Mouse (Mus musculus): ENCODE measurements at regions not wholly inside any gene's neighbourhood (a gene's known extent, or its start where the extent isn't known, plus 50 kb on each side); places are given as distances from the start of the nearest gene placed in this dataset.
A peak's percentile ranks its signal among the peaks of the same experiment; 100 is the strongest.
"Not testable (repeated sequence)": the region's sequence is repeated elsewhere in the genome, so short reads cannot be mapped to it uniquely, and the experiment has no call there.

DNA sequence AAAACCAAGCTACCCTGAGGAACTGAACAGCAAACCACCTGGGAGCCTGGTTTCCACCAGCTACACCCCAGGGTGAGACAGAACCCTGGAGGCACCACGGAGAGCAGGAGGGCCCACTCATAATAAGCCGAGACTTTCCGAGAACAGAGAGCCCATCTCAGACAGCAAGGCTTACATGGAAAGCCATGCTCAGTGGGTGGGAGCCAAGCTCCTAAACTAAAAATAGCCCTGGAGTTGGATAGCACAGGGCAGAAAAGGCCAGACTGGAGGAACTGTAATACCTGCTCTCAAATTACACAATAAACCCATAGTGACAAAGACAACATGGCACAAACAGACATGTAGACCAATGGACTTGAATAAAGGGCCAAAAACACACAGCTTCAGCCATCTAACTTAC lies 69.9 kb downstream of the Fbxo4 start:
- DNase-seq (ENCODE audit: inconsistent age in 2 of 2, low spot score in 1 of 2) = no peak

DNA sequence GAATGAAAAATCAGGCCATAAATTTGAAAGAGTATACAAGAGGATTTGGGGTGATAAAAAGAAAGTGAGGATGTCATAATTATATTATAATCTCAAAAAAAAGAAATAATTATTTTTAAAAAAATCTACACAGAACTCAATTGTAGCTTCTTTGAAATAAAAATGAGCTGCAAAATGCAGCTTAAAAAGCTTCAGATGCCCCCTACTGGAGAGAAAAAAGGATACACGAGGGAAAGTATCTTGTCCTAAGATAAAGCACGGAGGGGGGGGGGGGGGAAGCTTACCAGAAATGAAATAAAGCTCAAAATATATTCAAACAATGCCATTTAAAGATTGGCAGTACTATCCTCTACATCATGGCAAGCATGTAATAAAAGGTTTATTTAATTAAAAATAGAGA lies 70.7 kb downstream of the Fbxo4 start:
- DNase-seq (ENCODE audit: inconsistent age in 2 of 2, low spot score in 1 of 2) = peak in 1 of 2 experiments; percentile 45

DNA sequence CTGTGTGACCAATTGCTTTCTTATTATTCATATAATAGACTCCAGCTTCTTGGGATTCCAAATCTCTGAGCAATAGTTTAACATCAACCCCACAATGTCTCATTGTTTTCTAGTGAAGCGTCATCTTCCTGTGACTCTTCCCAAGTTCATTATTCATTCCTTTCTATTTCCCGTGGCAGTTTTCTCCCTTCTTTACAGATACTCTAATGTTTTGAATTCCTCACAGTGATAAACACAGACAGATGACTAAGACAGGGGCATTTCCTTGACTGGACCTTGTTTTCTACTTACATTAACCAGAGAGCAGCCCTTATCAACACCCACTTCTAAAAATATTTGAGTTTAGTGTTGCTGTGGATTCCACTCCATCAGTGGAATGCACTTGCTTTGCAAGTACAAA lies 73.8 kb downstream of the Fbxo4 start:
- no peak for DNase-seq (ENCODE audit: inconsistent age in 2 of 2, low spot score in 1 of 2)

DNA sequence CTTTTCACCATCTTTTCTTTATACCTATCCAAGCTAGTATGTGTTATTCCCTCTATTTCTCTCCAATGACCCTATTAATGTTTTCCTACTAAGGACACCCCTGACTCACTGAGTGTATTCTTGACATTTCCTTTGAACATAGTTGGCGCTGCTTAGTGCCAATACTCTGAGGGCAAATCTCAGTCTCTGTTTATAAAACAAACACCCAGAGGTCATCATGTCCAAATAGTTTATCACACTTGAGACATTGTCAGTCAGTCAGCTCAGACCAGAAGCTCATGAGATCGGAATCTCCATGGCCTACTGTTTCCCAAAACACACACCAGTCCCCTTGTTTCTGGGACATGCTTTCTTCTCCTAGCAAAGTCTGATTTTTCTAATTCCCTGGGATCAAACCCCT lies 100.9 kb downstream of the Fbxo4 start:
- DNase-seq (ENCODE audit: inconsistent age in 2 of 2, low spot score in 1 of 2) = no peak

DNA sequence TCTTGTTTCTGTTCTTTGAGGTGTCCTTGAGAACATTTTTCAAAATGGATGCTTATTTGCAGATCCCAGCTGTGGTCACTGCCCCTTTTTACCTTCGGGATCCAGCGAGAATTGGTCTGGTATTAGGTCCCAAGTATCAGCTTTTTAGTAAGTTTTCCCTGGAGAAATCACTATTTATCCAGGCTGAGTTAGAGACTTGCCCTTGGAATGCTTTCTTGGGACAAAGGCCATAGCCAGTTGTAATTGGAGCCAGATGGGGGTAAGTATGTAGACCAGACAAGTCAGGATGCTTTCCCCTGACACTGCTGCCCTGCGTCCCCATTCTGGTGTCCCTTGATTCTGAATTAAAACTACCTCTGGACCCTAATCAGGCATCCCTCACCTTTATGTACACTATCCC lies 101.9 kb downstream of the Fbxo4 start:
- DNase-seq (ENCODE audit: inconsistent age in 2 of 2, low spot score in 1 of 2) = no peak

DNA sequence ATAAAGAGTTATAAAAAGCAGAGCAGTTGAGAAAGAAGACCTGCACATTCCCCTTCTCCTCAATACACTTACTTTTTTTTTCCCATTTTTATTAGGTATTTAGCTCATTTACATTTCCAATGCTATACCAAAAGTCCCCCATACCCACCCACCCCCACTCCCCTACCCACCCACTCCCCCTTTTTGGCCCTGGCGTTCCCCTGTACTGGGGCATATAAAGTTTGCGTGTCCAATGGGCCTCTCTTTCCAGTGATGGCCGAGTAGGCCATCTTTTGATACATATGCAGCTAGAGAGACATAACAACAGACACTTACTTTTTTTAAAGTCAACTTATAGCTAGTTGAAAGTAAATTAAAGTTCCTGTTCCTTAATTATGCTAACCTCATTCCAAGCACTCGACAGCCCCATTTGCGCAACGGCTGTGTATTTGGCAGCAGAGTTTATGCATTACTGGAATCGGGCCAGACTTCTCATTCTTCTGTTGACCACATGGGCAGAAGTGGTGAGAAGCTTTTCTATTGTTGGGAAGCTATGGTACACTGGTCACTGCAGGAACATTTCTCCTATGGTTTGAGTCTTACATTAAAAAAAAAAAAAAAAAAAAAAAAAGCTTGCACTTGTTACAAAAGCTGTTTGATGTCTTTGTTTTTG lies 104.0 kb downstream of the Fbxo4 start:
- DNase-seq (ENCODE audit: inconsistent age in 2 of 2, low spot score in 1 of 2) = peak in 1 of 2 experiments; percentile 59

DNA sequence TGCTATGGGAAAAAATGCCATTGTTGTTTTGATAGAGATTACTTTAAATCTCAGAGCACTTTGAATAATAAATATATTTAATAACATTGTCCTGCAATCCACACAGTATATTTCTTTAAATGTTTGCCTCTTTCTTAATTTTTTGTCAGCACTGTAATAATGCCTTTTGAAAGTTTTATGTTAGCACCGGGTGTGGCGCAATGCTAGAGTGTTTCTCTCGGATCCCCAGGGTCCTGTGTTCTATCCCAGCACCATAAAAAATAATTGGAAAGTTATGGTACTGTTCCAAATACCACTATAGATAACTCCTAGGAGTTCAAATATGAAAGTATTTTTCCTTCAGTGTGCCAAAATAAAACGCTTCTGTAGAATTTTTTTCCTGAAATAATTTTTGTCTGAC lies 147.6 kb downstream of the Fbxo4 start:
- no peak for DNase-seq (ENCODE audit: inconsistent age in 2 of 2, low spot score in 1 of 2)

DNA sequence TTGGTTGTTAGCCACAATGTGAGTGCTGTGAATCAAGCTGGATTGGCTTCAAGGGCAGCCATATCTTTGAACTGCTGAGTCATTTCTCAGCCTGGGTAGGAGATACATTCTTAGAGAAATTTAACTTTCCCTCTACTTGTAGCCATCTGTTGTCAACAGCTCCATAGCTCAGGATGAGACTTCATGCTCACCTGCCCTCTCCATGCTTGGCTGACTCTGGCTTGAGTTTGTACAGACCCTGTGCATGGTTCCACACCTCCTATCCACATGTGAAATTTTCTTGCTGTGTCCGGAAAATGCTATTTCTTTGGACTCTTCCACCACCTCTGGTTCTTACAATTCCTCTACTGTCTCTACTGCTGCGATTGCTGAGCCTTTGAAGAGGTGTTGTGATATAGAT lies 173.9 kb downstream of the Fbxo4 start:
- DNase-seq (ENCODE audit: inconsistent age in 2 of 2, low spot score in 1 of 2) = peak in 1 of 2 experiments; percentile 22

DNA sequence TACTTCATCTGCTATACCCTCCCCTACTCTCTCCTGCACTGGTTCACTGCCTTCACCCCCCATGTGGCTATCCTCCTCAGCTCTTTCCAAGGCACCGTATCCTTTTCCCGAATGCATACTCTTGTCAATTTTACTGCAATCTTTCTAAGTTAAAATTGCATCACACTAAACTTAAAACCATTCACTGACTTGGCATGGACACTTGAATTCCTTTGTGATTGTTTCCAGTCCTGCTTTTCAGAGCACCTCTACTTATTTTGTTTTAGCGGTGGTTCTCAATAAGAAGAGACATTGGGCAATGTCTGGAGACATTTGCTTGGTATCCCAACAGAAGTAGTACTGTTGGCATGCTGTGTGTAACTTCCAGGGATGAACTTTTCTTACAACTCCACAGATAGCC lies 192.6 kb upstream of the Ghr start:
- no peak for DNase-seq (ENCODE audit: inconsistent age in 2 of 2, low spot score in 1 of 2)

DNA sequence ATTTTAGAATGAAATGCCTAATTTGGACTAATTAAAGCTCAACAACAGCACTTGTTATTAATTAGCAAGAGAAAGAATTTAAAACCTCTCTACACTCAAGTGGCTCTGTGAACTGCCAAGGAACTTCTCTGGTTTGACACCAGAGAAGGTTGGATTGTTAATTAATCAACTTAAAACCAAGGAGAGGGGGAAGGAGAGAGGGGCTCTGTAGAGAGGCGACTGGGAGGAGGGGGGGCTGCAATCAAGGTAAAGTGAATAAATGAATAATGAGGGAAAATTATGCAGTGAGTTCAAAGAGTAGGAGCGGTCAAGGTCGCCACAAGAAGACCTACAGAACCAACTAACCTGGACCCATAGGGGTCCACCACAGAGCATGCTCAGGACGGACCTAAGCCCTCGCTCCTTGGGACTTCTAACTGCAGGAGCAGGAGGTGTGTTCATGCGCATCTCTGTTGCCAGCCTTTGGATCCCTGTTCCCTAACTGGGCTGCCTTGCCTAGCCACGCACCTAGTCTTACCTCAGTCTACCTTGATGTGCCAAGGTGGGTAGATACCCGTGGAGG lies 189.0 kb upstream of the Ghr start:
- no peak for DNase-seq (ENCODE audit: inconsistent age in 2 of 2, low spot score in 1 of 2)

DNA sequence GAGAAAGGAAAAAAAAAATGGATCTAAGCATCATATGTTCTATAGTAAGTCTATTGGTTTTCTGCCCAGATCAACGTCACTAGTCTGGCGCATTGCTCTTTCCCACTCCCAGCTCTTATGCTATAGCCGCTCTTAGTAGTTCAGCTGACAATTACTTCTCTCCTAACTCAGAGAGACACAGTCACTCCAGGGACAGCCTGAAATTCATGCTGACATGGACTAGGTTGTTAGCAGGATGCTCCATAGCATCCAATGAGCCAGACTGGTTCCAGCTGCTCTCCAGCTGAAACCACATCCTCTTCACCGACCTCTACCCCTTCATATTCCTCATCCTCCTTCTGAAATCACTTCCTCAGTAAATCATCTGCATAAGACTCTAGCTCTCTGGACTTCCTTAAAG lies 187.0 kb upstream of the Ghr start:
- DNase-seq (ENCODE audit: inconsistent age in 2 of 2, low spot score in 1 of 2) = no peak

DNA sequence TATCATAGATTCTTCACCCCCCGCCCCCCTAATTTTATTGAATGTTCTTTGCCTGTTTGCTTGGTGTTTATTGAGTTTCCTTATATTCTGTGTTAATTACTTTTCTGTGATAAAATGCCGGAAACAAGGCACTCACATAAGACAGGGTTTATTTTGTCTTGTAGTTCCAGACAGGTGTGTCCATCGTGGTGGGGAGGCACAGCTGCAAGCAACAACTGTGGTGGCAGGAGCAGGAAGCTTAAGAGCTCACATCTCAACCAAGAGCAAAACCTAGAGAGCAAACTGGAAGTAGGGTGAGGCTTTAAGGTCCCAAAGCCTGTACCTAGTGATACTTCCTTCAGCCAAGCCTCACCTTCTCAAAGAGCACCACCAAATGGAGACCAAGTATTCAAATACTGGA lies 181.4 kb upstream of the Ghr start:
- DNase-seq (ENCODE audit: inconsistent age in 2 of 2, low spot score in 1 of 2) = no peak

DNA sequence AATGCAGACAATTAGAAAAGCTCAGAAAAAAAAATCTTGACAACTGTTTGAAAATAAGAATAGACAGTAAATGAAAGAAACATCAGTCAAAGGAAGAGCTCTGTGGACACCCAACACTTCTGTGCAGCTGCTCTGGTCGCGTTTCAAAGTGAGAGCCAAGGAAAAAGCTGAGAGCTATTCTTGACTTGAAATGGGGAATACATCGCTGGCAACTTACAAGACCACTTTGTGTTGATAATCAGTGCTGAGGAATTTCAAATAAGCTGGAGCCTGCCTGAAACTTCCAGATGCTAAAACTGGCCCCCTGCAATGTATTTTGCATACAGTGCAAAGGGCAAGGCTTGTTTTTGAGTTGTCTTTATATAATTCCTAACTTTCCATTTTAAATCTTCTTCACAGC lies 177.1 kb upstream of the Ghr start:
- no peak for DNase-seq (ENCODE audit: inconsistent age in 2 of 2, low spot score in 1 of 2)

DNA sequence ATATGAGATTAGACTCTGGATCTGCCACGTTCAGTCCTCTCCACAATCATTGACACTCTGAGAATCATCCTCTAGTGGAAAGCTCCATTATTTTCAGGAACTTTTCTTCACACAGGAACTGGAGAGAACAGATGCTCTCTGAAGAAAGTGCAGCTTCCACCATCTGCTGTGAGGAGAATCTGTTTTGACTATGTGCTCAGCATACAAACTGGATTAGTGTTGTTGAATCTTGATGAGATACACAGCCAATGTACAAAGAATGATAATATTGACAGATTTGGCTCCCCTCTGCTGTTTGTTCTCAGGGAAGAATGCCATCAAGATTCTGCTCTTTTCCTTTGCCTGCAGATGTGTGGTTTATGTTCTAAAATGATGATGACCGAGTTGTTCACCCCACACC lies 172.3 kb upstream of the Ghr start:
- DNase-seq (ENCODE audit: inconsistent age in 2 of 2, low spot score in 1 of 2) = no peak

DNA sequence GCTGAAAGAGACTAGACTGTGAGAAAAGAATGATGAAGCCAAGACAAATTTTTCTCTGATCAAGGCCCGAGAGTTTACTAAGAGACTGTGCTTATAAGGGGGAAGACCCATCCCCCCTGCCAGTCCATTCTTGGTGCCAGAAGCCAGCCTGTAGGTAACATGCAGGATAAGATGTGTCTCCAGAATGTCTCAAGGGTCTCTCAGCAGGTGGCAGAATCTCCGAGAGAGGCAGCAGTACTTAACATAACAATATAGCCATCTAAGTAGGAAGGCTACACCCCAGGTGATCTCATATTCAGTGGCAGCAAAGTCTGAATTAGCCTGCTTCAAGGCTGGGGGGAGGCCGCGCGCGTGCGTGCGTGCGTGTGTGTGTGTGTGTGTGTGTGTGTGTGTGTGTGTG lies 164.8 kb upstream of the Ghr start:
- not testable (repeated sequence) for DNase-seq (ENCODE audit: inconsistent age in 2 of 2, low spot score in 1 of 2)

DNA sequence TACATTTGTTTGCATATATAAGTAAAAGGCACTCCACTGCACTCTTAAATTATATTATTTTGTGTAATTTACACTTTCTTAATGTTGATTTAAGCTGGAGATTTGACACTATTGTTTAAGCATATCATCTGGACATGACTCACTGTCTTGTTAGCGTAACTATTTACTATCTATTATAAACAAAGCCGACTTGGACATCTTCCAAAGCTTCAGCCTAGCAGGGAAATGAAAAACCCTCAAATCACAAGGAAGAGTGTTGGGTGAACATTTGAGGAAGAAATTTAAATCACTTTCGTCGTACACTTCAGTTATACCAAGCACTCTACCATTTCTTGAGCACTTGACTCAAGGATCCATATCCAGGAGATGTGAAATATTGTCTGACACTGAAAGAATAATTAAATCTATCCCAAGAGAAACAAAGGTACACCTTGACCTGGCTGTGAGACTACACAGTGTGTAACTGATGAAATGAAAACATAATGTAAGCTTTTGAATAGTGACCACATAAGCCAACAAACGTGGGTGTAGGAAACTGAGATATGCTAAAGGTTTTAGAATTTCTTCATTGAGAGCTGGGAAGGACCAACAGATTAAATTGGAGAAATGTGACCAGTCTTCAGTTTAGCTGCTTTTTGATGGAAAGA lies 160.0 kb upstream of the Ghr start:
- no peak for DNase-seq (ENCODE audit: inconsistent age in 2 of 2, low spot score in 1 of 2)

DNA sequence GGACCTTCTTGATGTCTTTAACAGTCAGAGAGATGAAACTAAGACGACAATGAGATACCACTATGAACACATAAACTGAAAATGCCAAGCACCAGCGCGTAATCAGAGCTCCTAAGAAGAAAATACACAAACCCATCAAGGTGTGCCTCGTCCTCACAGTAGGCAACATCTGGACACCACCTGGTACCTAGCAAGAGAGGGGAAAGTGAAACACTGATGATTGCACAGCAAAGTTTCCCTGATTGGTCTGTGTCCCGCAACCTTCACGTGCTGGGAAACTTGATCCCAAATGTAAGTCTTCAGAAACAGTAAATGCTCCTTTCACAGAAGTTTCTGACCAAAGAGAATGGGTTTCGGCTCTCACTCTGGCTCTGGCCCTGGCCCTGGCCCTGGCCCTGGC lies 158.9 kb upstream of the Ghr start:
- DNase-seq (ENCODE audit: inconsistent age in 2 of 2, low spot score in 1 of 2) = no peak

DNA sequence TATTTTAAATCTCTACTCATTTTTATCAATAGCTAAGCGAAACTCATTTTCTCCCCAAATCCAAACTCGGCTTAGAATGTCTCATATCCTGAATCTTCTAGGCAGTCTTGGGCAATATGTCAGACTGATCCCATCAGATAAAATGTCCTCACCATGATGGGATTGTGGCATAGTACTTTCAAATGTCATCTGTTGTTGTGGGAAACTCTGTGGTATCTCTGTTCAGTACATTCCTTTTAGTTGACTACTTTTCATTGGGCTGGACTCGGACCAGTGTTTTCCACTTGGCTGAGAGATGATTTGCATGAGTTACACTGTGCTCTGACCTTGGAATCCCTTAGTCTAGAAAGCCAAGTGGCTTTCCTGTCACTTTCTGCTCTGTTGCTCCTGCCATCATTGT lies 141.9 kb upstream of the Ghr start:
- peak; percentile 37 to 65 for DNase-seq (ENCODE audit: inconsistent age in 2 of 2, low spot score in 1 of 2)

DNA sequence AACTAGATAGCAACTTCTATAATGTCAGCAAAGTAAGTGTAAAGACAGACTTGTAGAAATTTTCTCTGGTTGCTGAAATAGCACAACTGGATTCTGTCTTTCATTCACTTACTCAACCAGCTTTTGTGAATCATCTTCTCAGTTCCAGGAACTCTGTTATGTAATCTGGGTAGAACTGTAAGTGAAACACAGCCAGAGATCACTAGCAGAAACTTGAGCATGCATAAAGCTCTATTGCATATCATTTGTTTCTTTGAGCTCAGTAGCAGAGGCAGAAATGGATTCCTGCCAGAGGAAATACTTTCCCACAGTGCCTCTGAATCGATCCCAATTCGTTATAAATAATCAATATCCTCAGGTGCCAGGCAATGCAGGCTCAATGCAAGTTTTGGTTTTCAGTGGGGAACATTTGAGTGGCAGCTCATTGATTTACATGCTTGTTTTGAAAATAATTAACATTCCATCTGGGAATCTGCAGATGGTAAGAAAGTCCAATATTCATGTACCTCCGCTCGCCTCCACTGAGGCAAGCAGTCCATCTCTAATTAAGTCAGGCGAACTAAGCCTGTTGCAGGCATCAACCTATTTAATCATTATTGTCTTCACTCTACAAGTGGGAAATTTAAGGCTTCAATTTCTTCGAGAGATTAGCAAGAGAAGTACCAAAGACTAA lies 137.5 kb upstream of the Ghr start:
- peak in 1 of 2 experiments; percentile 77 for DNase-seq (ENCODE audit: inconsistent age in 2 of 2, low spot score in 1 of 2)

DNA sequence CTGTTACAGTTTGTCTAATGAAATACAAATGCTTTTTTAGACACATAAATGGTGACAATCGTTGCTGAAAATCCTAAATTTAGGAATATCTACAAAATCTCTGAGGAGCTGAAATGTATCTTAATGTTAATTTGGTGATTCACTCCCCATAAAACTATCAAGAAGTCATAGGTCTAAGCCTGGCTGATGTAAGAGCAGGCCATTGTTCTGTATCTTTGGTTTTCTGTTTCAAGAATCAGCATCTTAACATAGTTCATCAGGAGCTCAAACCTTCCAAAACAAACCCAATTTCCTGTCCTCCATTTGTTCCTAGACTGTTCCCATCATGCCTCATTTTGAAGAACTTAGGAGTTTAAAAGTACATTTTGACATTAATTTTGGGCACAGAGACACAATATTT lies 128.5 kb upstream of the Ghr start:
- DNase-seq (ENCODE audit: inconsistent age in 2 of 2, low spot score in 1 of 2) = no peak

DNA sequence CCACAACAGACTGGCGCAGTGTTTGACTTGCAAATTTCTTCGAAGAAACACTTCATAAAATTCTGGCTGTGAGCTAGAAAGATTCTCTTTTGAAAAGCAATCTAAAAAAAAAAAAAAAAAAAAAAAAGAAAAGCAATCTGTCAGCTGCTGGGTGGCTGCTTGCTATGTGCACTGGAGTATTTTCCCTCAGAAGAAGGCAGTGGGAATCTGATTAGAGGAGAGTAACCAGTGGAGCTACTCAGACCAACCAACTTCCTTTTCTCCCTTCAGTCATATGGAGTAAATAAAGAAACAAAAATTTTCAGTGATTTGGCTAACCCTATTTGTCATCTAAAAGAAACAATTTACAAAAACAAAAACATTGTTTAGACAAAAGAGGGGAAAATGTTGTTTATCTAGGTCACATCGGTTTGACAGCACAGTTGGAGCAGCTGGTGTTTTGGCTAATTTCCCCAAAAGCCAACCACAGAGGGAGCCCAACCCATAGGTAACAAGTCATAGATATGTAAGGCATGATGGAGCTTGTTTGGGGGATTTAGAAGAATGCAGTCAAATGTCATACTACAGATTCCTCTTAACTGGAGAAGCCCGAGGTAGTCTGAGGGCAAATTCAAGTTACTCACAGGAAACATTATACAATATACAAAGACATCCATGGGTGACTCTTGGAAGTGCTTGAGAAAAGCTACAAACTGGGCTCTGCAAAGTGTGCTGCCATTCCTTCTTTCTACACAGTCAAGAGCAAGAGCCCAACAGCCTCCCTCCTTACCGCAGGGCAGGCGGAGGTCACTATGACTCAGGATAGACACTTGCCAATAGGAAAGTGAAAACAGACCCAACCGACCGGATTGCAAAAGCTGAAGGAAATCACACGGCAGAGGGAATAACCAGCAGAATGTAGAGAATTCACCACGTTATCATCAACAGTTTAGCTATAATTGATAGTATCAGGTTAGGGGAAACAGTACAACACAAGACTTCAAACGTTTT lies 124.1 kb upstream of the Ghr start:
- DNase-seq (ENCODE audit: inconsistent age in 2 of 2, low spot score in 1 of 2) = peak in 1 of 2 experiments; percentile 54

All from adrenal gland, adult (tissue).